Mouse (Mus musculus): ENCODE results near the gene Alpk1. TPM values are rescaled to one million over a fixed set of nuclear protein-coding genes. Genes with fewer than 3 reads are reported as not detected.

The Alpk1 gene
- polyA plus RNA-seq (2021; fragmentation: Nextera tagmentation) = 0.33 and 0.51 TPM in 2 replicates
- long read RNA-seq, experiment 1, full-length matches to known transcripts = 4 of 7 reads
- long read RNA-seq, experiment 1, partial matches to known transcripts = 1 of 7 reads
- long read RNA-seq, experiment 1, other reads (novel, unspliced or antisense) = 2 of 7 reads
- long read RNA-seq, experiment 2 = 0 reads

DNA sequence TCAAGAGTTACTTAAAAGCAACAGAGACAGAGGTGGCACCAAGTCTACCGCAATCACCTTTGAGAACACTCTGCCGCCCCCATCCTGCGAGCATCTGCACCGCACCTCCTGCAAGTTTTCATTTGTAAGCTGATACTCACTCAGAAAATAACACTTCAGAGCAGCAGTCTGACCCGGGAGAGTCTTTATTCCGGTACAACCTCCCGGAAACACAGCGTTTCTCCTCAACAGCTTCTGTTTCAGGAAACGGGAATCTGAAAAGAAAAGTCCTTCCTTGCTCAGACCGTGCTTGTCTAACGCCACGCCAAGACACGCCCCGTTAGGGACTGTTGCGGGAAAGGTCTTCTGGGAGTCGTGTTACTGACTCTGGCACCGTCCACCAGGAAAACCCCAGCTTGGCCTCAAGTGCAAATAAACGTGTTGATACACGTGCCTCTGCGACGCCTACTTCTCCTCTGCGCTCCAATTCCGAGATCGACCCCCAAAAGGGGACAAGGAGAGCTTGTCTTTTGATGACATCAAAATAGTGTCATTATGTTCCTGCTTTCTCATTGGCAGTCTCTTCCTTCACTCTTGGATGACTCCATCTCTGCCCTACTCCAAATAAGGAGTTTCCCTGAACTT lies at the start of gene Alpk1:
Gene Alpk1, minus strand, starts transcription at position 507 of the 624 bp plus-strand sequence.

DNA sequence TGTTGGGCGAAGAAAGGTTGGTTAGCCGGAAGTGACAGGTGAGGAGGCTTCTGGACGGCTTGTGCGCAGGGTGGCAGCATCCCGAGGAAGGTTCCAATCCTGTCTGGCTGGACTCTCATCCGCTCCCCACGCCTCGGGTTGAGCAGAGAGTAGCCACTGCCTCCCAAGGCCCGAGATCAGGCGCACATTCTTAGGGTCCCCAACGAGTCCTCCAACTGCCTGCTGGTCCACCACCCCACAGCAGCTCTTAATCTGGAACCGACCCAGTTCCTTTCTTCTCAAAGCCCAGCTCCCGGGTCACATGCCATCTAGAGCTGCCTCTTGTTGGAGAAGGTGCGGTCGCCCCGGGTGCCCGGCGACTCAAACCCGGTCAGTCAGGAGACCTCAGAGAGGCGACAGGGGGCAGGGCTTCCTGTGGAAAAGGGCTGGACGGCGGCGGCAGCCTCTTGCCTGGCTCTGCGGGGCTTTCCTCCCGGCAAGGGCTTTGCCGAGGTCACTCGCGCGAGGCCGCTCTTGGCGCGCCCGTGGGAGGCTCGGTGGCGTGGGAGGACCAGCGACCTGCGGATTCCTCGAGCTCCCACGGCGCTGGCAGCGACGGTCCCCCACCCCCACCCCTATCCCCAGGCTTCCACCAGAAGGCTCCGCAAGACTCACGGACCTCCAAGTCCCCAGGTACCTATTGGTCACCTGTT lies 9.3 kb upstream of the Alpk1 start, which contains the start of gene Tifa:
Gene Tifa, plus strand, starts transcription at position 306 of the 692 bp plus-strand sequence.

DNA sequence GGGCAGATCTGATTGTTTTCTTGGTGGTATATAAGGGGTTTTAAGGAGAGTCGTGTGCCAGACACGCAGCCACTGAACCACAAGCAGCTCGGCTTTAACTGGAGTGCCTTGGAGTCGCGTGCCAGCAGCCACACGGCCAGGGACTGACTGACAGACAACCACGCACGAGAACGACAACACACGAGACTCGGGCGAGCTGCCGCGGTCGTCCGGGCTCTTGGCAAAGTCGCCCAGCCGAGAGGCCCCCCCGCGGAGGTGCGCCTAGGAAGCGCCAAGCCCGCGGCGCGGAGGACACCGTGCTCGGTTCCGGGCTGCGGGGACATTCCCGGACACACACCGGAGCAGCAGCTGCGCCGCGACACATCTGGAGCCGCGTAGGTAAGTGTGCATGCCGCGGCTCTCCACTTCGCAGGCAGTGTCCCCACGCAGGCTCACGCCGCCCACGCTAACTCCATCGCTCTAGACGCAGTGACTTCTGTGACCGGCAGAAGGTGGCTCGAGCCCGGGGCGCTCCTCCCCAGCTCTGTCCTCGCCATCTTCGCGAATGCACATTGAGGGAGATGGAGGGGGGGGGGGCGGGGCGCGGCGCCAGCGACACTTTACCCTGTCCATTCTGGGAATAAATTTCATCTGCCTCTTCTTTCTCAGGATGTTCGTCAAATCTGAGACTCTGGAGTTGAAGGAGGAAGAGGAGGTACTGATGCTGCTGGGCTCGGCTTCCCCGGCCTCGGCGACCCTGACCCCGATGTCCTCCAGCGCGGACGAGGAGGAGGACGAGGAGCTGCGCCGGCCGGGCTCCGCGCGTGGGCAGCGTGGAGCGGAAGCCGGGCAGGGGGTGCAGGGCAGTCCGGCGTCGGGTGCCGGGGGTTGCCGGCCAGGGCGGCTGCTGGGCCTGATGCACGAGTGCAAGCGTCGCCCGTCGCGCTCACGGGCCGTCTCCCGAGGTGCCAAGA lies 147.0 kb downstream of the Alpk1 start, which contains the start of gene Neurog2:
Gene Neurog2, plus strand, starts transcription at position 56 of the 953 bp plus-strand sequence.

Other genes starting within 250 kb of the Alpk1 start
- gene Larp7, start 227.2 kb downstream of the Alpk1 start, polyA plus RNA-seq (2021; fragmentation: Nextera tagmentation) = 14.9 and 16.0 TPM in 2 replicates
- 0.38 and 0.51 TPM in 2 replicates for gene Zgrf1, start 227.0 kb downstream of the Alpk1 start, polyA plus RNA-seq (2021; fragmentation: Nextera tagmentation)
- 0.20 and 0.50 TPM in 2 replicates for gene Neurog2, start 147.4 kb downstream of the Alpk1 start, polyA plus RNA-seq (2021; fragmentation: Nextera tagmentation)
- 8.5 and 8.8 TPM in 2 replicates for gene Tifa, start 9.3 kb upstream of the Alpk1 start, polyA plus RNA-seq (2021; fragmentation: Nextera tagmentation)
- 19.5 and 59.0 TPM in 2 replicates for gene Ap1ar, start 57.0 kb upstream of the Alpk1 start, polyA plus RNA-seq (2021; fragmentation: Nextera tagmentation)
- 1.1 and 1.5 TPM in 2 replicates for gene Fam241a, start 115.8 kb upstream of the Alpk1 start, polyA plus RNA-seq (2021; fragmentation: Nextera tagmentation)

Measured in left cerebral cortex, adult 6 months (tissue).